Mouse (Mus musculus): ENCODE results near the gene Adra1b. TPM values are rescaled to one million over a fixed set of nuclear protein-coding genes. Genes with fewer than 3 reads are reported as not detected.

Gene Adra1b
- polyA plus RNA-seq, 1 experiment from 2014 or later, result 0.69 TPM

- Histone ChIP-seq H3K4me2 (no peak overlapping the region), H3K4me3 (replicated peaks) (no peak overlapping the region), H3K9me3 (no peaks in the 10 kb centered on the region), H3K36me3 (no peaks in the 10 kb centered on the region), H3K9ac (replicated peaks) (no peak overlapping the region), H3K27ac (no peak overlapping the region), H3K27me3 (no peaks in the 10 kb centered on the region), H3K4me1 (replicated peaks) (no peaks in the 10 kb centered on the region)
- no peak for ATAC-seq (ENCODE audit: insufficient number of reproducible peaks, insufficient read depth, low FRiP score, low TSS enrichment, low read depth)
- 76% methylated on average over 8 of the region's 8 CpGs for WGBS
Measured at GRCm38 (mm10) chr11:43927133-43927815, 26.3 kb upstream of the Adra1b start.

- Histone ChIP-seq H3K9ac (replicated peaks) (no peak overlapping the region), H3K4me2 (no peak overlapping the region), H3K36me3 (no peaks in the 10 kb centered on the region), H3K4me3 (replicated peaks) (no peak overlapping the region), H3K27me3 (no peaks in the 10 kb centered on the region), H3K9me3 (no peaks in the 10 kb centered on the region), H3K27ac (no peak overlapping the region), H3K4me1 (replicated peaks) (no peaks in the 10 kb centered on the region)
- WGBS, result 70% methylated on average over 6 of the region's 6 CpGs
- ATAC-seq (ENCODE audit: insufficient number of reproducible peaks, insufficient read depth, low FRiP score, low TSS enrichment, low read depth), result no peak
Measured at GRCm38 (mm10) chr11:43926163-43926562, 25.2 kb upstream of the Adra1b start.

- no peak for ATAC-seq (ENCODE audit: insufficient number of reproducible peaks, insufficient read depth, low FRiP score, low TSS enrichment, low read depth)
- H3K9ac ChIP-seq (replicated peaks), result no peak overlapping the region
- H3K4me1 ChIP-seq (replicated peaks), result no peaks in the 10 kb centered on the region
- WGBS, result 35% methylated on average over 6 of the region's 6 CpGs
- no peak overlapping the region for H3K4me3 ChIP-seq (replicated peaks)
- no peak overlapping the region for H3K4me2 ChIP-seq
- H3K9me3 ChIP-seq, result no peaks in the 10 kb centered on the region
- no peak overlapping the region for H3K27ac ChIP-seq
- no peaks in the 10 kb centered on the region for H3K27me3 ChIP-seq
- no peaks in the 10 kb centered on the region for H3K36me3 ChIP-seq
Measured at GRCm38 (mm10) chr11:43925584-43925983, 24.6 kb upstream of the Adra1b start.

- no peak overlapping the region for H3K27ac ChIP-seq
- no peak overlapping the region for H3K9ac ChIP-seq (replicated peaks)
- no peak overlapping the region for H3K4me2 ChIP-seq
- no peak overlapping the region for H3K4me3 ChIP-seq (replicated peaks)
- H3K9me3 ChIP-seq, result no peaks in the 10 kb centered on the region
- no peaks in the 10 kb centered on the region for H3K36me3 ChIP-seq
- no peaks in the 10 kb centered on the region for H3K4me1 ChIP-seq (replicated peaks)
- ATAC-seq (ENCODE audit: insufficient number of reproducible peaks, insufficient read depth, low FRiP score, low TSS enrichment, low read depth), result no peak
- 81% methylated on average over 2 of the region's 2 CpGs for WGBS
- H3K27me3 ChIP-seq, result no peaks in the 10 kb centered on the region
Measured at GRCm38 (mm10) chr11:43921701-43922100, 20.7 kb upstream of the Adra1b start.

GRCm38 (mm10) chr11:43919492-43920055, 18.6 kb upstream of the Adra1b start:
- ATAC-seq (ENCODE audit: insufficient number of reproducible peaks, insufficient read depth, low FRiP score, low TSS enrichment, low read depth), result no peak
- H3K4me1 ChIP-seq (replicated peaks), result peaks cover 5% of the 10 kb centered on the region

GRCm38 (mm10) chr11:43914552-43915447, 13.8 kb upstream of the Adra1b start:
- Histone ChIP-seq H3K9me3 (no peaks in the 10 kb centered on the region), H3K9ac (replicated peaks) (no peak overlapping the region), H3K4me1 (replicated peaks) (peaks cover 15% of the 10 kb centered on the region), H3K4me3 (replicated peaks) (no peak overlapping the region), H3K36me3 (no peaks in the 10 kb centered on the region), H3K27me3 (no peaks in the 10 kb centered on the region), H3K4me2 (peak overlapping the region; percentile 21; the same call in 1 of the 2 replicates), H3K27ac (no peak overlapping the region)
- WGBS, result 32% methylated on average over 12 of the region's 12 CpGs
- no peak for ATAC-seq (ENCODE audit: insufficient number of reproducible peaks, insufficient read depth, low FRiP score, low TSS enrichment, low read depth)

More at GRCm38 (mm10) chr11:43919492-43920055, 18.6 kb upstream of the Adra1b start:
- Histone ChIP-seq H3K36me3 (no peaks in the 10 kb centered on the region), H3K4me2 (no peak overlapping the region), H3K27me3 (no peaks in the 10 kb centered on the region), H3K27ac (no peak overlapping the region), H3K9ac (replicated peaks) (no peak overlapping the region), H3K9me3 (no peaks in the 10 kb centered on the region), H3K4me3 (replicated peaks) (no peak overlapping the region)
- 77% methylated on average over 7 of the region's 7 CpGs for WGBS

GRCm38 (mm10) chr11:43912136-43912888, 11.3 kb upstream of the Adra1b start:
- H3K9ac ChIP-seq (replicated peaks), result no peak overlapping the region
- H3K27me3 ChIP-seq, result no peaks in the 10 kb centered on the region
- H3K4me2 ChIP-seq, result no peak overlapping the region
- H3K4me1 ChIP-seq (replicated peaks), result peaks cover 15% of the 10 kb centered on the region
- no peaks in the 10 kb centered on the region for H3K9me3 ChIP-seq
- H3K27ac ChIP-seq, result no peak overlapping the region
- WGBS, result 89% methylated on average over 16 of the region's 16 CpGs
- no peak for ATAC-seq (ENCODE audit: insufficient number of reproducible peaks, insufficient read depth, low FRiP score, low TSS enrichment, low read depth)
- H3K4me3 ChIP-seq (replicated peaks), result no peak overlapping the region
- no peaks in the 10 kb centered on the region for H3K36me3 ChIP-seq

GRCm38 (mm10) chr11:43911646-43912045, 10.6 kb upstream of the Adra1b start:
- no peaks in the 10 kb centered on the region for H3K9me3 ChIP-seq
- H3K27ac ChIP-seq, result no peak overlapping the region
- H3K27me3 ChIP-seq, result no peaks in the 10 kb centered on the region
- no peaks in the 10 kb centered on the region for H3K36me3 ChIP-seq
- H3K9ac ChIP-seq (replicated peaks), result no peak overlapping the region
- H3K4me2 ChIP-seq, result no peak overlapping the region
- H3K4me1 ChIP-seq (replicated peaks), result peaks cover 15% of the 10 kb centered on the region
- 77% methylated on average over 6 of the region's 6 CpGs for WGBS
- no peak overlapping the region for H3K4me3 ChIP-seq (replicated peaks)
- no peak for ATAC-seq (ENCODE audit: insufficient number of reproducible peaks, insufficient read depth, low FRiP score, low TSS enrichment, low read depth)

GRCm38 (mm10) chr11:43903351-43903750, 2.3 kb upstream of the Adra1b start:
- Histone ChIP-seq H3K4me2 (no peak overlapping the region), H3K36me3 (no peaks in the 10 kb centered on the region), H3K9me3 (no peaks in the 10 kb centered on the region), H3K27me3 (no peaks in the 10 kb centered on the region), H3K4me1 (replicated peaks) (no peaks in the 10 kb centered on the region), H3K27ac (no peak overlapping the region), H3K9ac (replicated peaks) (no peak overlapping the region), H3K4me3 (replicated peaks) (no peak overlapping the region)
- ATAC-seq (ENCODE audit: insufficient number of reproducible peaks, insufficient read depth, low FRiP score, low TSS enrichment, low read depth), result no peak
- 75% methylated on average over 10 of the region's 10 CpGs for WGBS

GRCm38 (mm10) chr11:43899696-43900095, 1.3 kb downstream of the Adra1b start:
- H3K4me2 ChIP-seq, result no peak overlapping the region
- no peaks in the 10 kb centered on the region for H3K36me3 ChIP-seq
- ATAC-seq (ENCODE audit: insufficient number of reproducible peaks, insufficient read depth, low FRiP score, low TSS enrichment, low read depth), result no peak
- H3K9ac ChIP-seq (replicated peaks), result no peak overlapping the region
- H3K9me3 ChIP-seq, result no peaks in the 10 kb centered on the region
- H3K4me3 ChIP-seq (replicated peaks), result no peak overlapping the region
- WGBS, result 85% methylated on average over 2 of the region's 2 CpGs
- no peak overlapping the region for H3K27ac ChIP-seq
- no peaks in the 10 kb centered on the region for H3K27me3 ChIP-seq
- H3K4me1 ChIP-seq (replicated peaks), result no peaks in the 10 kb centered on the region

GRCm38 (mm10) chr11:43895323-43895722, 5.7 kb downstream of the Adra1b start:
- WGBS, result 78% methylated on average over 2 of the region's 2 CpGs
- ATAC-seq (ENCODE audit: insufficient number of reproducible peaks, insufficient read depth, low FRiP score, low TSS enrichment, low read depth), result no peak
- no peak overlapping the region for H3K4me2 ChIP-seq

More at GRCm38 (mm10) chr11:43895323-43895722, 5.7 kb downstream of the Adra1b start:
- Histone ChIP-seq H3K9ac (replicated peaks) (no peak overlapping the region), H3K4me3 (replicated peaks) (no peak overlapping the region), H3K27ac (no peak overlapping the region), H3K36me3 (no peaks in the 10 kb centered on the region), H3K4me1 (replicated peaks) (no peaks in the 10 kb centered on the region), H3K9me3 (no peaks in the 10 kb centered on the region), H3K27me3 (no peaks in the 10 kb centered on the region)

All from limb, embryonic 12.5 days (tissue).